Mouse (Mus musculus) spleen, postnatal 36 days (tissue): ENCODE data around the gene Ppp1r1b.
A peak's percentile ranks its signal among the peaks of the same experiment; 100 is the strongest.

Experiments used
- DNase-seq, 2 experiments: peaks; one replicate each; pipeline ENCODE4 v3.0.0; 2022; ENCODE audit warnings: low spot score in 2 of 2, mixed read lengths in 1 of 2

Gene Ppp1r1b

GRCm38 (mm10) chr11:98347385-98348082 is 670 bp upstream of the Ppp1r1b start:
- DNase-seq = no peak

GRCm38 (mm10) chr11:98349308-98349707 is 1.1 kb downstream of the Ppp1r1b start:
- DNase-seq = no peak

- no peak for DNase-seq
Measured at GRCm38 (mm10) chr11:98352272-98352990, 4.2 kb downstream of the Ppp1r1b start.

GRCm38 (mm10) chr11:98353651-98354211 is 5.5 kb downstream of the Ppp1r1b start:
- no peak for DNase-seq

- DNase-seq = no peak
Measured at GRCm38 (mm10) chr11:98354445-98354844, 6.2 kb downstream of the Ppp1r1b start.

- DNase-seq = peak; percentile 35 to 46
Measured at GRCm38 (mm10) chr11:98355732-98356299, 7.6 kb downstream of the Ppp1r1b start.

- DNase-seq = no peak
Measured at GRCm38 (mm10) chr11:98356625-98357394, 8.6 kb downstream of the Ppp1r1b start.

GRCm38 (mm10) chr11:98357396-98358160 is 9.4 kb downstream of the Ppp1r1b start:
- DNase-seq = no peak

- DNase-seq = peak; percentile 92 to 95
Measured at GRCm38 (mm10) chr11:98358161-98359083, 10.2 kb downstream of the Ppp1r1b start, which contains the start of gene Stard3. Gene Stard3 (plus strand): TSS chr11:98358368.

GRCm38 (mm10) chr11:98360866-98361521 is 12.8 kb downstream of the Ppp1r1b start:
- DNase-seq = no peak

GRCm38 (mm10) chr11:98363817-98364216 is 15.6 kb downstream of the Ppp1r1b start:
- DNase-seq = no peak

GRCm38 (mm10) chr11:98364410-98364809 is 16.2 kb downstream of the Ppp1r1b start:
- DNase-seq = no peak

- peak; percentile 25 to 30 for DNase-seq
Measured at GRCm38 (mm10) chr11:98366290-98366689, 18.1 kb downstream of the Ppp1r1b start.

GRCm38 (mm10) chr11:98367171-98367862 is 19.1 kb downstream of the Ppp1r1b start:
- no peak for DNase-seq

GRCm38 (mm10) chr11:98367863-98368186 is 19.6 kb downstream of the Ppp1r1b start:
- DNase-seq = no peak

- no peak for DNase-seq
Measured at GRCm38 (mm10) chr11:98369337-98369736, 21.1 kb downstream of the Ppp1r1b start.

GRCm38 (mm10) chr11:98370588-98370987 is 22.4 kb downstream of the Ppp1r1b start:
- no peak for DNase-seq

- DNase-seq = no peak
Measured at GRCm38 (mm10) chr11:98371556-98372240, 23.5 kb downstream of the Ppp1r1b start.
